Mouse (Mus musculus) layer of hippocampus, postnatal 10 days (tissue): ENCODE measurements around the gene E2f4. TPM values are rescaled to one million over a fixed set of nuclear protein-coding genes. Genes with fewer than 3 reads are reported as not detected.

Source experiments
- DNase-seq, 2 experiments: peaks; one replicate each; pipeline ENCODE4 v3.0.0; 2021; ENCODE audit warnings: low spot score in 2 of 2
- microRNA-seq, 2 experiments: library from miRNA; unstranded; fragments of <30 nt; microRNA quantifications; one replicate each; pipeline ENCODE4 v1.2.0; 2021
- total RNA-seq, 2 experiments: library from RNA; stranded (reverse); gene quantifications; 2 replicates each; pipeline ENCODE4 v1.2.3; 2021

The E2f4 gene
- total RNA-seq, 2 experiments from 2014 or later, result 31.9 to 33.5 TPM

DNA sequence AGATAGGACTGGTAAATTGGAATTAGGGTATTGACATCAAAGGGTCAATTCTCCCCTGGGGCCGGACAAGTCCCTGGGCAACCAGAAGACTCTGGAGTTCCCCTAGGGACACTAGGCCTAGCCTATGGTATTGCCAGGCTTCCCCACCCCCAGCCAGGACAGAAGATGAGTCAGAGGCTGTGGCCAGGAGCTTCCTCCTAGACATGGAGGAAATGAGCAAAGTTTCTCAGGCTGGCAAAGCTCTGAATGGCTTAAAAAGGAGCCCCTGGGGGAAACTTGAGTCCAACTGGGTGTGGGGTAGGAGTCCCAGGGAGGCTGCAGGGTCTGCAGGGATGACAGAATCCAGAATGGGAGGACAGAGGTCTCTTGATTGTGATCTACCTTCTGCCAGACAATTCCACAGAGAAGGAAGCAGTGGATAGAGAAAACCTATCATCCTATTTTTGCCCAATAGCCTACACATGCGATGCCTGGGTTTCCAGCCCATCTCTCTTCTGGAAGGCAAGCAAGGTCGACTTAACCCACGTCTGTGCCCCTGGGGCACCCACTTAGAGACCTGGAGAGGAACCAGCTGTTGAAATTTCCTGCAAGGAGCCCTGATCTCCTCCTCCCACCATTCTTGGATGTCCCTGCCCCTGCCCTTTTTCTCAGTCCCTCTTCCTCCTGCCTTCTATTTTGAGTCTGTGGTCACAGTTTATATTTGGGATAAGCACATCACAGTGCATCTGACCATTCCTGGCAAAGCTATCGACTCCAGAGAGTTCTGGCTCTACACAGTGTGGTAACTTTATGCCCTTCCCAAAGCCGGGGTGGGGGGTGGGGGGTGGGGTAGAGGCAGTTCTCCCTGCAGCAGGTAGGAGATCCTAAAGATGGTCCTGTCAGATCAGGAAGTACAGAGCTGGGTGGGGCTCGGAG is 47.9 kb downstream of the E2f4 start:
- no peak for DNase-seq

DNA sequence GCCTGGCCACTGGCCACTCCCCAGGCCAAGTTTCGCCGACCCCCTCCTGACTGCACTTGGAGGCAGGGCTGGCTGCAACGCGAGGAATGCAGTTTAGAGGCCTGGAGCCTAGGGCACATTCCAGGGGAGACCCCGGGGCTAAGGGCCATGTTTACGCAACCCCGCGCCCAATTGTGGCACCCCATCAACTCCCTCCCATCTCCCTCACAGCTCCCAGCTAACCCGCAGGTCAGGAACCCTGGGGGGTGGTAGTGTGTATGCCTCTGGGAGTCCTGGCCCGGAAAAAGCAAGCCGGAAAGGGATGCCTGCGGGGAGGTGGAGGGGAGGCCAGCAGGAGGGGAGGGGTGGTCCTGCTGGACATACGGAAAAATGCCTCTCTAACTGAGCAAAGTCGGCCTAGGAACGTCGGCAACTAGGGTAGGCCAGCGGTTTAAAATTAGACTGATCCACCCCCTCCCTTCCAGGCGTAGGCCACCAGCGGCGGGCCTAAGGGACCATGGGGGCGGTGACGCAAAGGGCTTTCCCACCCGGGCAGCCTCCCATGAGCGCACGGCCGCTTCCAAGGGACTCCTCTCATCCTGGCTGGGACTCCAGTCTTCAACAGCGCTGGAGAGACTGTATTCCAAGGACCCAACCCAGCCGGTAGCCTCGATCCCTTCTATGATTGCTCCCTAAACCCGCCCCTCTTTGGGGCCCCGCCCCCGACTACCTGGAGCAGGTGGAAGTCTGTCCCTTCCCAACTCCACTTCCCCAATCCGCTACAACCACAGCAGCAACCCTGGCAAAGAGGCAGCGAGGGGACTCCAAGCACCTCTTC is 49.4 kb downstream of the E2f4 start:
- DNase-seq, result no peak

DNA sequence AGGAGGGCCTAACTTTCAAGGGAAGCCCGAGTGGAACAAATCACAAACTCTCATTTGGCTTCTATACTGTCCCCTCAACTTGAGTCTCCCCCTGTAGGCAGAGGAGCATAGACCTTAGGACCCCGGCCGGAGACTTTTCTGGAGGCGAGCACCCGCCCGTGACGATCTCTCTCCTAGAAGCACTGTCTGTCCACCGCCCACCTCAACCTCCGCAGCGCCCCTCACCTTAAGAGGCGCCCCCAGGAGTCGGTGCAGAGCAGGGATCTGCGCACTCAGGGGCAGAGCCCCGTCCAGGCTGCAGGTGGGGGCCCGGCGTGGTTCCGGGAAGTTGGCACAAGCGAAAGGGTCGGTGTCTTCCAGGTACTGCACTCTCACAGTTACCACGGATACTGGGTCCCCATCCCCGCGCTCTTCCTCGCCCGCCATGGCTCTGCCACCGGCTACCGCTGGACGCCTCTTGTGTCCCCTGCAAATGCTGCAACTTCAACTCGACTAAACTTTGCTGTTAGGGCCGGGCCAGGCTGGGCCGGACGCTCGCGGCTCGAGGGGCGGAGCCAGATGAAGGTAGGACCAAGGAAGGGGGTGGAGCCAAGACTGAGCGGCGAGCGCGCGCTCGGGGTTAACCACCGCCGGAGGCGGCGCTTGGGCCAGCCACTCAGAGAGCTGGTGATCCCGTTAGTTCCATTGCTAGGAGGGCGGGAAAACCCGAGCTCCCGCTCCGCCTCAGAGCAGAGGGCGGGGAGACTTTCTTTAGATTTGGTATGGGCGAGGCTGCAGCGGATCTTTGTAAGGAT is 50.2 kb downstream of the E2f4 start, which contains the start of gene Fhod1:
TSS of gene Fhod1 (minus strand) at position 526 of the 794 bp plus-strand sequence.
- DNase-seq, result peak; percentile 69 to 83

DNA sequence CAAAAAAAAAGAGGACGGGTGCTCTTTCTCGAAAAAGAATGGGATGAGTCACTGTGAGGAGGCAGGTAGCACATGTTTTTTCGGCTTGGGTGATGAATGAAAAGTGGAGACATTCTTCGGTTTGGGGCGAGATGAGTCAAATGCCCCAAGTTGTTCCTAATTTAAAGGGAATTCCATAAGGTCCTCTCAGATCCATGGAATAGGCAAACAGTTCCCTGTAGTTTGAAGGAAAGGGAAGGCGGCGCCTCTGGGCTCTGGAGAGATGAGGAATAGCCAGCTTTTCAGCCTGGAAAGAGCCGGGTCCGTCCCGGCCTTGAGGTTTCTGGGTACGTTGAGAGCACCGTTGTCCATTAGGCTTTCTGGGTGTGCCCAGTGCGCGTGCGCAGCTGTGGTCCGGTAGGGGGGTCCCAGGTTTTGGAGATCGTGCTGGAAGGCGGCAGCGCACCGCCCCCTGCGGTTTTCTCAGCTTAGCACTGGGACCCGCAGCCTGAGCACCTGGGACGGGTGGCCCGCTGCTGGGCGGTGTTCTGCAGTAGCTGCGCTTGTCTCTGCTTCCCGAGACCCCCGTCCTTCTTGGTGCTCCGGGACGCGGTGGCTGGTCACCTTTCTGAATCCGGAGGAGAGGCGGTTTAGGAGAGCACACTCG is 51.1 kb downstream of the E2f4 start, which contains the start of gene Slc9a5:
TSS of gene Slc9a5 (plus strand) at position 394 of the 646 bp plus-strand sequence.
- peak; percentile 45 to 68 for DNase-seq

- peak; percentile 43 to 64 for DNase-seq
These were observed 51.8 kb downstream of the E2f4 start for GRCm38 (mm10) chr8:105349096-105349771.

DNA sequence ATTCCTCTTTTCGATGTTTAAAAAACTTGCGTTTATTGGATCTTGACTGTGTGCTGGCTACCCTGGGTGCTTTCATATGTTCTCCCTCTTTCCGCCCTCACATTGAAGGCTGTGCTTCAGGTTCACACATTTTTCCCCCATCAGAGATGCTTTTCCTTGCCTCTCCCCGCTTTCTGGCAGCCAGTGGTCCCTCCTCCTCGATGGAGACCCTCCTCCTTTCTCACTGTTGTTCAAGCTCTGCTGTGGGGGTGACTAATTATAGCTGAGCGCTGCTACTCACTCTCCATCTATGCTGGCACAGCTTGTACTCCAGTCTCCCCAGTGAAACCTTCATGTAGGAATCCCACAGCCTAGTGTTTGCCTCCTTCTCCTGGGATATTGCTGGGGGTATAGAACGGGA is 52.7 kb downstream of the E2f4 start:
- no peak for DNase-seq

DNA sequence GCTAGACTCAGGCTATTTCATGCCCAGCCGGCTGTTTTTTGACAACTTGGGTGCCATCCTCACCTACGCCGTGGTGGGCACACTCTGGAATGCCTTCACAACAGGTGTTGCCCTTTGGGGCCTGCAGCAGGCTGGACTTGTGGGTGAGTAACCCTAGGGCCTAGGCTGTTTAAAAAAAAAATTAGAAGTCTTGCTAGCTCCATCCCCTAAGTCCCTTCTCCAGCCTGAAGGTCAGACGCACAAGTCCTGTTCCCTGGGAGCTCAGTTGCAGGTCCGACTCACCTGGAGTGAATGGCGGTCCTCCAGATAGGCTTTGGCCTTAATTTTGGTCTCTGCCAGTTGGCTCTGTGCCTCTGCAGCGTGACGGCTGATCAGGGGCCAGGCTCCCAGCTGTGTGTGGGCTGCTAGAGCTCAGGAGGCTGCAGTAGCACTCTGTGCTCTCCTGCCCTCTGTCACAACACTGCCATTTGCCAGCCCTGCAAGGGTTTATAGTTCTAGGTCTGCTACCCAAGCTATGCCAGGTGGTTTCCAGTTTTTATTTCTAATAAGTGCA is 56.2 kb downstream of the E2f4 start:
- no peak for DNase-seq

DNA sequence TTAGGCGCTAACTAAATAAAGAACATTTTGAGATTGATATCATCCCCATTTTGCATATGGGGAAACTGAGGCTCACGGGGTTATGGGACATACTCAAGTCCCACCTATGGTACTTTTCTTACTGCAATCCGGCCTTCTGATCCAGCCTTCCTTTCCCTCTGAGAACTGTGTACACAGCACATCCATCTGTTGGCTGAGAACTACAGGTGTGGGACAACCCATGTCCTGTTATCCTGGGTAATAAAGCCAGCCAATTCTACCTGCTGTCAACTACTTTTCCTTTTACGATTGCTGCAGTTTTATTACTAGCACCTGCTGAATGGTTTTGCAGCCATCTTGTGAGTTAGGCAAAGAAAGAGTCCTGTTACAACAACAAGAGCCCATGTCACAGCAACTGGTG is 57.1 kb downstream of the E2f4 start:
- DNase-seq, result no peak

Small RNA genes within 50 kb of the gene (microRNA-seq; reads per million reads assigned to microRNA genes)
- gene Gm27320, result 0 reads per million in 2 experiments
- gene Mir328, result 3,580 to 3,773 reads per million in 2 experiments

Other genes starting within 250 kb of the E2f4 start
- not detected for gene Ces3a, start 249.1 kb upstream of the E2f4 start, total RNA-seq
- not detected for gene Ces3b, start 213.9 kb upstream of the E2f4 start, total RNA-seq
- not detected for gene Ces4a, start 165.9 kb upstream of the E2f4 start, total RNA-seq
- 10 to 100 TPM; 32.1 to 35.7 TPM for gene Cbfb, start 127.0 kb upstream of the E2f4 start, total RNA-seq
- gene D230025D16Rik, start 72.5 kb upstream of the E2f4 start, total RNA-seq, result 10 to 100 TPM; 24.5 to 26.6 TPM
- 1 to 10 TPM; 3.4 to 4.2 TPM for gene B3gnt9, start 42.5 kb upstream of the E2f4 start, total RNA-seq
- 1 to 10 TPM; 6.5 to 8.9 TPM for gene Tradd, start 33.1 kb upstream of the E2f4 start, total RNA-seq
- gene Fbxl8, start 33.0 kb upstream of the E2f4 start, total RNA-seq, result under 1 TPM; 0.45 to 0.87 TPM
- under 1 TPM; 0.57 to 0.83 TPM for gene Hsf4, start 27.9 kb upstream of the E2f4 start, total RNA-seq
- gene Nol3, start 21.5 kb upstream of the E2f4 start, total RNA-seq, result 1 to 10 TPM; 3.6 to 3.7 TPM
- 10 to 100 TPM; 60.0 to 60.5 TPM for gene 4931428F04Rik, start 7.8 kb upstream of the E2f4 start, total RNA-seq
- gene Exoc3l, start 1.6 kb upstream of the E2f4 start, total RNA-seq, result 1 to 10 TPM; 3.7 to 5.9 TPM
- 1 to 10 TPM; 1.2 to 2.0 TPM for gene Elmo3, start 7.9 kb downstream of the E2f4 start, total RNA-seq
- 1 to 10 TPM; 4.9 to 6.7 TPM for gene Lrrc29, start 28.6 kb downstream of the E2f4 start, total RNA-seq
- 10 to 100 TPM; 43.4 to 46.6 TPM for gene Tmem208, start 28.7 kb downstream of the E2f4 start, total RNA-seq
- 1 to 10 TPM; 3.3 to 3.6 TPM for gene Fhod1, start 50.3 kb downstream of the E2f4 start, total RNA-seq
- gene Slc9a5, start 51.2 kb downstream of the E2f4 start, total RNA-seq, result 10 to 100 TPM; 11.6 to 13.6 TPM
- 1 to 10 TPM; 1.8 to 1.9 TPM for gene Plekhg4, start 75.6 kb downstream of the E2f4 start, total RNA-seq
- not detected for gene Kctd19, start 115.8 kb downstream of the E2f4 start, total RNA-seq
- gene Lrrc36, start 115.9 kb downstream of the E2f4 start, total RNA-seq, result 1 to 10 TPM in 1 of 2 experiments, under 1 TPM in 1; 0.98 to 1.4 TPM
- gene Tppp3, start 173.9 kb downstream of the E2f4 start, total RNA-seq, result 10 to 100 TPM; 34.5 to 40.0 TPM
- 10 to 100 TPM; 17.5 to 20.4 TPM for gene Zdhhc1, start 199.2 kb downstream of the E2f4 start, total RNA-seq
- under 1 TPM in 1 of 2 experiments, not detected in 1; 0.18 TPM for gene Hsd11b2, start 221.1 kb downstream of the E2f4 start, total RNA-seq